Mouse (Mus musculus): ENCODE results near the gene Hmx2. TPM values are rescaled to one million over a fixed set of nuclear protein-coding genes. Genes with fewer than 3 reads are reported as not detected.

The Hmx2 gene
- polyA plus RNA-seq, 1 experiment from 2014 or later, result not detected

GRCm38 (mm10) chr7:131547481-131547880 lies 1.1 kb upstream of the Hmx2 start:
- 2% methylated on average over 5 of the region's 5 CpGs for WGBS (ENCODE audit: insufficient replicate concordance)
- Histone ChIP-seq H3K27me3 (peaks cover 100% of the 10 kb centered on the region), H3K9me3 (replicated peaks) (no peaks in the 10 kb centered on the region), H3K4me1 (replicated peaks) (peaks cover 20% of the 10 kb centered on the region), H3K9ac (no peak overlapping the region), H3K4me2 (no peak overlapping the region), H3K36me3 (replicated peaks) (no peaks in the 10 kb centered on the region), H3K4me3 (replicated peaks) (no peak overlapping the region), H3K27ac (replicated peaks) (no peak overlapping the region)
- ATAC-seq (ENCODE audit: insufficient read depth), result no peak

- no peak overlapping the region for H3K9ac ChIP-seq
- H3K4me3 ChIP-seq (replicated peaks), result no peak overlapping the region
- H3K27me3 ChIP-seq, result peaks cover 100% of the 10 kb centered on the region
- H3K27ac ChIP-seq (replicated peaks), result no peak overlapping the region
- no peaks in the 10 kb centered on the region for H3K36me3 ChIP-seq (replicated peaks)
- H3K4me2 ChIP-seq, result no peak overlapping the region
- ATAC-seq (ENCODE audit: insufficient read depth), result no peak
- under 1% methylated on average over 4 of the region's 4 CpGs for WGBS (ENCODE audit: insufficient replicate concordance)
- H3K9me3 ChIP-seq (replicated peaks), result no peaks in the 10 kb centered on the region
- peaks cover 16% of the 10 kb centered on the region for H3K4me1 ChIP-seq (replicated peaks)
Measured at GRCm38 (mm10) chr7:131551471-131551870, 2.9 kb downstream of the Hmx2 start.

GRCm38 (mm10) chr7:131551931-131552741 lies 3.6 kb downstream of the Hmx2 start:
- H3K9ac ChIP-seq, result no peak overlapping the region
- peaks cover 22% of the 10 kb centered on the region for H3K4me1 ChIP-seq (replicated peaks)
- H3K4me3 ChIP-seq (replicated peaks), result no peak overlapping the region
- no peak for ATAC-seq (ENCODE audit: insufficient read depth)
- no peak overlapping the region for H3K27ac ChIP-seq (replicated peaks)
- H3K4me2 ChIP-seq, result no peak overlapping the region
- peaks cover 100% of the 10 kb centered on the region for H3K27me3 ChIP-seq
- no peaks in the 10 kb centered on the region for H3K36me3 ChIP-seq (replicated peaks)
- no peaks in the 10 kb centered on the region for H3K9me3 ChIP-seq (replicated peaks)
- WGBS (ENCODE audit: insufficient replicate concordance), result 2% methylated on average over 42 of the region's 42 CpGs

GRCm38 (mm10) chr7:131552781-131553180 lies 4.2 kb downstream of the Hmx2 start:
- under 1% methylated on average over 5 of the region's 5 CpGs for WGBS (ENCODE audit: insufficient replicate concordance)

GRCm38 (mm10) chr7:131553771-131554175 lies 5.2 kb downstream of the Hmx2 start:
- no peaks in the 10 kb centered on the region for H3K9me3 ChIP-seq (replicated peaks)
- peaks cover 22% of the 10 kb centered on the region for H3K4me1 ChIP-seq (replicated peaks)
- H3K9ac ChIP-seq, result no peak overlapping the region
- peaks cover 100% of the 10 kb centered on the region for H3K27me3 ChIP-seq
- ATAC-seq (ENCODE audit: insufficient read depth), result no peak
- peak overlapping the region; percentile 50 for H3K4me2 ChIP-seq
- WGBS (ENCODE audit: insufficient replicate concordance), result under 1% methylated on average over 38 of the region's 39 CpGs
- H3K4me3 ChIP-seq (replicated peaks), result peak overlapping the region; percentile 24
- H3K36me3 ChIP-seq (replicated peaks), result no peaks in the 10 kb centered on the region
- no peak overlapping the region for H3K27ac ChIP-seq (replicated peaks)

More at GRCm38 (mm10) chr7:131552781-131553180, 4.2 kb downstream of the Hmx2 start:
- Histone ChIP-seq H3K4me2 (no peak overlapping the region), H3K4me3 (replicated peaks) (no peak overlapping the region), H3K27me3 (peaks cover 100% of the 10 kb centered on the region), H3K9me3 (replicated peaks) (no peaks in the 10 kb centered on the region), H3K36me3 (replicated peaks) (no peaks in the 10 kb centered on the region), H3K4me1 (replicated peaks) (peaks cover 22% of the 10 kb centered on the region), H3K9ac (no peak overlapping the region), H3K27ac (replicated peaks) (no peak overlapping the region)
- ATAC-seq (ENCODE audit: insufficient read depth), result no peak

DNA sequence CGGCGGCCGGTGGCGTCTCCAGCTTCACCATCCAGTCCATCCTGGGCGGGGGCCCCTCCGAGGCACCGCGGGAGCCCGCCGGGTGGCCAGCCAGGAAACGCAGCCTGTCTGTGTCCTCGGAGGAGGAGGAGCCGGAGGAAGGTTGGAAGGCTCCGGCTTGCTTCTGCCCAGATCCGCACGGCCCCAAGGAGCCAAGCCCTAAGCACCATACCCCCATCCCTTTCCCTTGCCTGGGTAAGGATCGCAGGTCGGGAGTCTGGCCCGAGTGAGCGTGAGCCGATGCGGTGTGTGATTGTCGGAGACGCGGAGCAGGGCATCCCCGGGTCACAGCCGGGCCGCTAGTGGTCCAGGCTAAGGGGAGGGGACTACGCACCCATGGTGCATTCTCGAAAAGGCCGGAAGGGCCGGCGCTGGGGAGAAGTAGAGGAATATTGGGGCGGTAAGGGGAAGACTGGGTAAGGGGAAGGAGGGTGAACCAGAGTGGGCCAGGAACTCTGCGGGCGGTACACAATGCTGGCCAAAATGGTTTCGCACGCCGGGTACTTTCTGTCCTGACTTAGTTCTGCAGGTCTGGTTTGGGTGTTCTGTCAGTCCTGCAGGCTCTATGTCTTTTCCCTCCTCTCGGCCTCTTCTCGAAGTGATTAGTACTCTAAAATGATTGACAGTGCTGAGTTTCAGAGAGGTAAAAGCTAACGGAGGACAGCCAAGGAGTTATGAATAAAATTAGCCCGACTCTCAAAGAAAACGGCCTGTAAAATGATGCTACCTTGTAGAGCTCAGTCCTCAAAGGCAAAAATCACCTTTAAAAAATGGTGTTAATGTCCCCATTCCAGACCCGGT lies 6.0 kb downstream of the Hmx2 start:
- H3K27me3 ChIP-seq, result peaks cover 100% of the 10 kb centered on the region

GRCm38 (mm10) chr7:131555301-131556081 lies 6.9 kb downstream of the Hmx2 start:
- Histone ChIP-seq H3K36me3 (replicated peaks) (no peaks in the 10 kb centered on the region), H3K4me3 (replicated peaks) (no peak overlapping the region), H3K27ac (replicated peaks) (no peak overlapping the region), H3K4me1 (replicated peaks) (peaks cover 25% of the 10 kb centered on the region), H3K9ac (no peak overlapping the region), H3K9me3 (replicated peaks) (no peaks in the 10 kb centered on the region), H3K4me2 (peak overlapping the region; percentile 13; the same call in 1 of the 2 replicates), H3K27me3 (peaks cover 92% of the 10 kb centered on the region)
- under 1% methylated on average over 68 of the region's 68 CpGs for WGBS (ENCODE audit: insufficient replicate concordance)
- ATAC-seq (ENCODE audit: insufficient read depth), result no peak

More for the DNA sequence above, 6.0 kb downstream of the Hmx2 start:
- peak overlapping the region; percentile 50; the same call in 1 of the 2 replicates for H3K4me2 ChIP-seq
- H3K9ac ChIP-seq, result no peak overlapping the region
- no peak for ATAC-seq (ENCODE audit: insufficient read depth)
- WGBS (ENCODE audit: insufficient replicate concordance), result 2% methylated on average over 45 of the region's 45 CpGs
- no peak overlapping the region for H3K27ac ChIP-seq (replicated peaks)
- peak overlapping the region; percentile 24 for H3K4me3 ChIP-seq (replicated peaks)
- H3K9me3 ChIP-seq (replicated peaks), result no peaks in the 10 kb centered on the region
- H3K4me1 ChIP-seq (replicated peaks), result peaks cover 24% of the 10 kb centered on the region
- H3K36me3 ChIP-seq (replicated peaks), result no peaks in the 10 kb centered on the region

GRCm38 (mm10) chr7:131556116-131556515 lies 7.5 kb downstream of the Hmx2 start:
- no peak overlapping the region for H3K27ac ChIP-seq (replicated peaks)
- WGBS (ENCODE audit: insufficient replicate concordance), result 2% methylated on average over 9 of the region's 9 CpGs
- H3K36me3 ChIP-seq (replicated peaks), result no peaks in the 10 kb centered on the region
- ATAC-seq (ENCODE audit: insufficient read depth), result no peak
- H3K9me3 ChIP-seq (replicated peaks), result no peaks in the 10 kb centered on the region
- H3K9ac ChIP-seq, result no peak overlapping the region
- H3K4me1 ChIP-seq (replicated peaks), result peaks cover 25% of the 10 kb centered on the region
- H3K4me3 ChIP-seq (replicated peaks), result no peak overlapping the region
- H3K27me3 ChIP-seq, result peaks cover 86% of the 10 kb centered on the region
- H3K4me2 ChIP-seq, result no peak overlapping the region

GRCm38 (mm10) chr7:131556541-131557271 lies 8.1 kb downstream of the Hmx2 start:
- H3K9ac ChIP-seq, result no peak overlapping the region
- peaks cover 26% of the 10 kb centered on the region for H3K4me1 ChIP-seq (replicated peaks)
- H3K27ac ChIP-seq (replicated peaks), result no peak overlapping the region
- 2% methylated on average over 37 of the region's 37 CpGs for WGBS (ENCODE audit: insufficient replicate concordance)
- H3K9me3 ChIP-seq (replicated peaks), result no peaks in the 10 kb centered on the region
- H3K36me3 ChIP-seq (replicated peaks), result peaks cover under 1% of the 10 kb centered on the region
- H3K4me3 ChIP-seq (replicated peaks), result 0 out of 2 replicates have a peak overlapping the region, but pooled peaks have one; percentile 2
- no peak for ATAC-seq (ENCODE audit: insufficient read depth)
- H3K27me3 ChIP-seq, result peaks cover 80% of the 10 kb centered on the region
- H3K4me2 ChIP-seq, result peak overlapping the region; percentile 35; the same call in 1 of the 2 replicates

DNA sequence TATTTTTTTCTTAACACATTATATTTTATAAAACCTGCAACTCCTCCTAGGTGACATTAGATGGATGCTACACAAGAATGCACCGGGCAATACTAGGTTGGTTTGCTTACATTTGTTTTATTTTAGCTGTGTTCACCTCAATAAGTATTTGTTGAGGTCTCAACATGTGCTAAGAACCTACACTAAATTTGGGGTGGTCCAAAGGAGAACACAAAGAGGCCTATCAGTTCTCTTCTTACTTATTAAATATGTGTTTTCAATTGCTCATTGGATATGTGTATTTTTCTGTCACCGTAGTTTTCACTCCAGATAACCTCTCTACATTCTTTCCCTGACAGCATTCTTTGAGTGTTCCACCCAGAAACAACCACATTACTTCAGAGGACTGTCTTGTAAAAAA lies 9.2 kb downstream of the Hmx2 start:
- Histone ChIP-seq H3K9ac (no peak overlapping the region), H3K4me2 (no peak overlapping the region), H3K4me3 (replicated peaks) (no peak overlapping the region), H3K27ac (replicated peaks) (no peak overlapping the region), H3K27me3 (peaks cover 69% of the 10 kb centered on the region), H3K9me3 (replicated peaks) (no peaks in the 10 kb centered on the region), H3K4me1 (replicated peaks) (peaks cover 36% of the 10 kb centered on the region), H3K36me3 (replicated peaks) (peaks cover 11% of the 10 kb centered on the region)
- ATAC-seq (ENCODE audit: insufficient read depth), result no peak
- WGBS (ENCODE audit: insufficient replicate concordance), result 41% methylated on average over 2 of the region's 2 CpGs

Measured in liver, embryonic 15.5 days (tissue).